Mouse (Mus musculus) neural tube, postnatal 0 days (tissue): ENCODE results near the gene Zfp367. TPM values are rescaled to one million over a fixed set of nuclear protein-coding genes. Genes with fewer than 3 reads are reported as not detected.

Experiments
- polyA plus RNA-seq: library from polyadenylated mRNA; unstranded; fragments of >200 nt; fragmentation: Nextera tagmentation; extraction: Ambion mirVana; gene quantifications from 2 replicates; pipeline ENCODE4 v1.2.1, GENCODE M21; 2015

Zfp367 gene
- polyA plus RNA-seq: 4.3 and 4.9 TPM in 2 replicates

GRCm38 (mm10) chr13:64153083-64153682 is at the start of gene Zfp367:
Gene Zfp367 (minus strand): TSS chr13:64153202.

GRCm38 (mm10) chr13:64161548-64161915 is 8.5 kb upstream of the Zfp367 start, which contains the start of gene Habp4:
Gene Habp4 (plus strand): TSS chr13:64161824.

GRCm38 (mm10) chr13:64128858-64129615 is 24.0 kb downstream of the Zfp367 start, which contains the start of gene Slc35d2:
Gene Slc35d2 (minus strand): TSS chr13:64129368.

GRCm38 (mm10) chr13:64089130-64089529 is 63.9 kb downstream of the Zfp367 start, which contains the start of gene Hsd17b3:
Gene Hsd17b3 (minus strand): TSS chr13:64089230.

Other genes starting within 250 kb of the Zfp367 start
- not detected in 2 replicates for gene Hsd17b3, start 64.0 kb downstream of the Zfp367 start, polyA plus RNA-seq
- 1.7 and 2.3 TPM in 2 replicates for gene Slc35d2, start 23.8 kb downstream of the Zfp367 start, polyA plus RNA-seq
- 85.8 and 92.9 TPM in 2 replicates for gene Habp4, start 8.6 kb upstream of the Zfp367 start, polyA plus RNA-seq
- gene Cdc14b, start 122.1 kb upstream of the Zfp367 start, polyA plus RNA-seq: 1.6 and 2.5 TPM in 2 replicates
- gene Aaed1, start 159.5 kb upstream of the Zfp367 start, polyA plus RNA-seq: 15.9 and 23.8 TPM in 2 replicates
- gene Ctsl, start 217.7 kb upstream of the Zfp367 start, polyA plus RNA-seq: 177 and 182 TPM in 2 replicates